Mouse (Mus musculus): Measurements from ENCODE around the gene Smok2a. TPM values are rescaled to one million over a fixed set of nuclear protein-coding genes. Genes with fewer than 3 reads are reported as not detected.
"Not testable (repeated sequence)": the region's sequence is repeated elsewhere in the genome, so short reads cannot be mapped to it uniquely, and the experiment has no call there.

Gene Smok2a
- polyA plus RNA-seq (2015; fragmentation: Nextera tagmentation; extraction: Ambion mirVana), result not detected in 2 replicates

DNA sequence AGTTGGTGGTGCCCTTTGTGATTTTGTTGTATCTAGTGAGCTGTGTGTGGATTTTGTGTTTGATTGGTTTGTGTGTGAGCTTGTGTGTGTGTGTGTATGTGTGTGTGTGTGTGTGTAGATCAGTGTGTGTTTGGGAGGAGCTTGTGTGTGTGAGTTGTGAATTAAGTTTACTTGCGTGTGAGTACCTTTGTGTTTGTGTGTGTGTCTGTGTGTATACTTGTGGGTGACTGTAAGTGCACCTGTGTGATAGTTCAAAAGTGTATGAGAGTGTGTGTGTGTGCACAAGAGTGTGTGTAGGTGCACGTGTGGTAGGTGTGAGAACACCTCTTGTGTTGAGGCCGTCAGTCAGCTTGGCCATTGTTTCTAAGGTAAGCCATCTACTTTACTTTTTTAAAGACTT, at the start of gene Smok2a:
Gene Smok2a, plus strand, starts transcription at position 301 of the 400 bp plus-strand sequence.
- no peak for ATAC-seq (ENCODE audit: low FRiP score, low read depth)
- Histone ChIP-seq H3K4me1 (no peaks in the 10 kb centered on the region), H3K27ac (no peak within 1 kb of the TSS), H3K4me3 (no peak within 1 kb of the TSS), H3K9me3 (peaks cover 85% of the 10 kb centered on the region), H3K9ac (no peak within 1 kb of the TSS), H3K27me3 (no peaks in the 10 kb centered on the region), H3K4me2 (replicated peaks) (no peak within 1 kb of the TSS), H3K36me3 (no peaks in the 10 kb centered on the region)
- WGBS, result 84% methylated on average over 3 of the region's 3 CpGs

DNA sequence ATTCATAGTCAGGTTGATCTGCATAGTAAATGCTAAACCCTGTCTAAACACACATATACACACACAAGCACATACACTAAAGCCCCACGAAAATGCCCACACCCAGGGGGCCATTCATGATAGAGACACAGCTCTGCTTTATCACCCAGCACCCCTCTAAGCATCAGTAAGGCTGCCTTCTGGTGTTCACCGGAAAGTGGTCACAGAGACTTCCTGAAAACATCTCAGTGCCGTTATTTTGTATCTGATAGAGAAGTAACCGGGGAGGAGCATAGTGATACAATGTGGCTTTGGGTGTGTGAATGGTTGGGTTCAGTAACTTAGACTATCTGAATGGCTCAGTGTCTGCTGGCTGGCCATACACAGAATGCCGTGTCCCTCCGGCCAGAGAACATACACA, 47.4 kb upstream of the Smok2a start:
- H3K4me3 ChIP-seq; H3K36me3 ChIP-seq; ATAC-seq (ENCODE audit: low FRiP score, low read depth); H3K4me1 ChIP-seq; H3K27ac ChIP-seq; H3K27me3 ChIP-seq; H3K4me2 ChIP-seq (replicated peaks); H3K9me3 ChIP-seq; H3K9ac ChIP-seq: not testable (repeated sequence)
- 84% methylated on average over 6 of the region's 6 CpGs for WGBS

DNA sequence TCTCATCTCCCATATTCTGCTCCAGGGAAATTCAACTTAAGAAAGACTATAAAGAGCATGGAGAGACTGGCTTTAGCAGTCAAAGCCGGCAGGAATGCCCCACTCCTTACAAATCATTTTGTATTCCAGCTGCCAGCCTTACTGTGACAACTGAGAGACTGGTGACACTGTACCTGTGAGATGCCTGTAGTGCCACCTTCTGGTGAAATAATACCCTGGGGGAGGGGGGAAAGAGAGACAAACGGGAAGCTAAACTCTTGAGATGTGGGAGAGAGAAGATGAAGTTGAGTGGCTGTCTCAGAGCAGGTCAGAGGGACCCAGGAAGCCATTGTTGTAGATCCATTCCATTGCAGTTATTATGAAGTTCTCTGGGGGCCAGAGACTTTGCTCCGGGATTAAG, 47.0 kb upstream of the Smok2a start:
- not testable (repeated sequence) for H3K27ac ChIP-seq; H3K27me3 ChIP-seq; H3K4me3 ChIP-seq; ATAC-seq (ENCODE audit: low FRiP score, low read depth); H3K9ac ChIP-seq; H3K4me1 ChIP-seq; H3K36me3 ChIP-seq; H3K4me2 ChIP-seq (replicated peaks)
- peaks cover 10% of the 10 kb centered on the region for H3K9me3 ChIP-seq
- WGBS, result 52% methylated on average over 2 of the region's 3 CpGs

DNA sequence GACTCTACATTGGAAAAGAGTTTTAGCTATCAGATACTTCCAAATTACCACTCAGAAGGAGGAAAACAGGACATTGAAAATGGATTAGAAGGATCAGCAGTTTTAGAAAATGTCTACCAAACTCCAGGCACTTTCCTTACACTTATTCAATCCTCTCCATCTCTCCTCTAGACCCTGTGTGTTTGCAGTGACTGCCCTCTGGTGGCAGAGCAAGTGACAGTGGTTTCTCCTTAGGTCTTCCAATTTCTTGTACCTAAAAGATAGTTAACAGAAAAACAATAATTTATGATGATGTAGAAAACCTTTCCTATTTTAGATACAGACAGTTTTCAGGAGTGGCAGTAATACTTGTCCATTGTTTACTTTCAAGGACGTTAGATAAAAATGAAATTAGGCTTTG, 45.4 kb upstream of the Smok2a start:
- not testable (repeated sequence) for H3K27ac ChIP-seq; H3K9ac ChIP-seq; H3K36me3 ChIP-seq; ATAC-seq (ENCODE audit: low FRiP score, low read depth); H3K4me3 ChIP-seq; H3K4me1 ChIP-seq; H3K27me3 ChIP-seq; H3K4me2 ChIP-seq (replicated peaks)
- peaks cover 17% of the 10 kb centered on the region for H3K9me3 ChIP-seq
- WGBS, result 44% methylated on average over 1 of the region's 1 CpGs

DNA sequence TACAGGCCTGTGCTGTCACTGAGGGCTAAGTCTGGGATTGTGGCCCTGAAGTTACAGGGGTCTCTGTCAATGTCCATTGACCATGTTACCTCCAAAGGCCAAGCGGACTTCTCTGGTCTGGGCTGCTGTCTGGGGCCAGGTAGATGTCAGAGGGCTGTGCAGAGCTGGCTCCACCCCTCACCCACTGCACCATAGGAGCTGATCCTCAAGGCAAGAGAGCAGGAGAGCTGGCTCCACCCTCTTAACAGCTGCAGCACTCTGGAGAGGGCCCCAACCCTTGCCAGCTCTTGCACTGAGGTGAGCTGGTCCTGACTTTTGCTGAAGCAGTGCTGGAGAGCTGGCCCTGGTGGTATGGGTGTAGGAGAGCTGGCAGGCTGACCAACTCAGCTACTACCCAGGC, 43.2 kb upstream of the Smok2a start:
- 49% methylated on average over 1 of the region's 1 CpGs for WGBS
- H3K4me1 ChIP-seq; H3K9ac ChIP-seq; H3K4me2 ChIP-seq (replicated peaks); H3K27me3 ChIP-seq; H3K4me3 ChIP-seq; H3K36me3 ChIP-seq; H3K27ac ChIP-seq: not testable (repeated sequence)
- H3K9me3 ChIP-seq, result peaks cover 31% of the 10 kb centered on the region
- ATAC-seq (ENCODE audit: low FRiP score, low read depth), result peak; percentile 34; the same call in 1 of the 2 replicates

DNA sequence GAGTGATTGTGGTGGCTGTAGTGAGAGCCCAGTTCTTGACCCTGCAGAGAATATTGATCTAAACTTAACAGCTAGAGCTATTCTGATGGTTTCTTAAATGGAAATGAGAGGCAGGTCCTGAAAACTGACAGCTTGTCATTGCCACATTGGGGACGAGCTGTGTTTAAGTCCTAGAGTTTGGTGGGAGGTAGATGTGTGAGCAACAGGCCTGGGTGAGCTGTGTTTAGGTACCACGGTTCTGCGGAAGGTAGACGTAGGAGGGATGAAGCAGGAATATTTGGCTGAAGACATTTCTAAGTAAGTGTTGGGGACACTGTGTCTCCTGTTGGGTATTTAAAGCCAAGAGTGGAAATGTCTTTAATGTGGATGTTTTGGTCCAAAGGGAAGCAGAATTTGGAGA, 42.0 kb upstream of the Smok2a start:
- 85% methylated on average over 4 of the region's 4 CpGs for WGBS

DNA sequence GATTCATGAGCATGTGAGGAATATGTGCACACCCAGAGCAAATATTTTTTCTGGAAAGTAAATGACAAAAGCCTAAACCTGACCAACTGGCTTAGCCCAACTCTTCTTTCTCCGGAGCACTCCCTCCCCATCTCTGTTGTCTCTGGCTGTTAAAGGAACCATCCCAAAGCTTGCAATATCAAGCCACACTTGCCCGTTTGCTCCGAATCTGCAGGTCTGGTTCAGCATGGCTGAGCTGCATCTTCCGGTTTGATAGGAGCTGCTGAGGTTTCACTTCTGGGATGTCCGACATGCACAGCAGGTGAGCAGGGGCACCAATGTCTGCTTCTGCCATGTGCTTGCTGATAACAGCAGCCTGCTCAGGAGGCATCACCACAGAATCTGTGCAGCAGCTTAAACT, 40.5 kb upstream of the Smok2a start:
- not testable (repeated sequence) for H3K27ac ChIP-seq, H3K4me1 ChIP-seq
- WGBS, result 90% methylated on average over 5 of the region's 5 CpGs

More for the DNA sequence above, 42.0 kb upstream of the Smok2a start:
- H3K9me3 ChIP-seq, result peaks cover 33% of the 10 kb centered on the region
- not testable (repeated sequence) for H3K4me1 ChIP-seq; ATAC-seq (ENCODE audit: low FRiP score, low read depth); H3K27ac ChIP-seq; H3K27me3 ChIP-seq; H3K36me3 ChIP-seq; H3K9ac ChIP-seq; H3K4me3 ChIP-seq; H3K4me2 ChIP-seq (replicated peaks)

DNA sequence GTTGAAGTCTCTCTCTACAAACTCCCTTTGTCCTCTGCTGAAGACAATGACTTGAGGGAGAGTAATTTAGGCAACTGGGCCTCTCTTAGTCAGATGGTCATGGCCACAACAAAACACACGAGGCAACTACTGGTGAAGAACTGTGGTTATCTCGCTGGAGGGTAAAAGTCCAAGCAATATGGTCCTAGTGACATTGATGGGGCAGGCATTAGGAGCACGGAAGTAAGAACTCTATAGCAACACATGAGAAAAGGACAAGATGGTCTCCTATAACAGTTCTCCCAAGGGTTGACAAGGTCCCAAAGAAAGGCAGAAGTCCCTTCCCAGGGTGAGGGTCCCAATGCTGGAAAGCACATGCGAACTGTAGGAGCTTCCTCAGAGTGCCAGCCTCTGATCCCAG, 38.3 kb upstream of the Smok2a start:
- not testable (repeated sequence) for H3K4me3 ChIP-seq; ATAC-seq (ENCODE audit: low FRiP score, low read depth); H3K27ac ChIP-seq; H3K36me3 ChIP-seq; H3K27me3 ChIP-seq; H3K4me1 ChIP-seq; H3K9ac ChIP-seq; H3K4me2 ChIP-seq (replicated peaks)
- 81% methylated on average over 3 of the region's 4 CpGs for WGBS
- peaks cover 59% of the 10 kb centered on the region for H3K9me3 ChIP-seq

More for the DNA sequence above, 40.5 kb upstream of the Smok2a start:
- ATAC-seq (ENCODE audit: low FRiP score, low read depth); H3K4me2 ChIP-seq (replicated peaks); H3K27me3 ChIP-seq; H3K4me3 ChIP-seq; H3K9ac ChIP-seq; H3K36me3 ChIP-seq: not testable (repeated sequence)
- peaks cover 42% of the 10 kb centered on the region for H3K9me3 ChIP-seq

DNA sequence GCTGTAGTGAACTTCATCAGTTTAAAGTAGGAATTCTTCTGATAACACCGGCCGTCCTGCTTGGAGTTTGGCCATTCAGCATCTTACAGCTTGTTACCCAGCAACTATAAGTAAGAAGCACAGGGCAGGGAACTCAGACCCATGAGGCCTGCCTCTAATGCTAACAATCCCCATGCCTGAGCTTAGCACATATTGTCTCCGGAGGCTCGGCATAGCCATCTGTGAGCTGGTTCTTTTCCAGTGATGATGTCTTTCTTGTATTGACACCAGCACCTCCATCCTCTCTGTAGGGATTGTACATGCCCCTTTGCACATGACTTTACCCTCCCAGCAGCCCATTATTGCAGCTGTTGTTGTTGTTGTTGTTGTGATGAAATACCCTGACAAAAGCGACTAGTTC, 36.5 kb upstream of the Smok2a start:
- H3K9me3 ChIP-seq, result peaks cover 55% of the 10 kb centered on the region
- H3K9ac ChIP-seq; H3K4me1 ChIP-seq; H3K36me3 ChIP-seq; H3K4me3 ChIP-seq; H3K27ac ChIP-seq; ATAC-seq (ENCODE audit: low FRiP score, low read depth); H3K4me2 ChIP-seq (replicated peaks); H3K27me3 ChIP-seq: not testable (repeated sequence)
- 87% methylated on average over 5 of the region's 5 CpGs for WGBS

DNA sequence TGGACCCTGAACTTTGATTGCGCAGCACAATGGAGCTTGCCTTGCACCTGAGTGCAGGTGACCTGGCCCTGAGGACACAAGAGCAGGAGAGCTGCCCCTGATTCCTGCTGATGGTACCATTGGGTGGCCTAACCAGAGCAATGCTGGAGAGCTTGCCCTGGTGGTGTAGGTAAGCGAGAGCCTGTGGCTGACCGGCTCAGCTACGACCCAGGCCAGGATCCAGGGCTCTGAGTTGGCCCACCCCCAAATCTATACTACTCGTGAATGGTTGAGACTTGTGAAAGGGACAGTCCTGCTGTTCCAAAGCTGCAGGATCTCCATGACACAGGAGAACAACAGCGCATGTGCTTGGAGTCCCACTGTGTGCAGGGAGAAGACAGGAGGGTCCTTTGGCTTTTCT, 34.4 kb upstream of the Smok2a start:
- not testable (repeated sequence) for H3K4me3 ChIP-seq; H3K4me2 ChIP-seq (replicated peaks); H3K36me3 ChIP-seq; H3K27me3 ChIP-seq; H3K9ac ChIP-seq; H3K4me1 ChIP-seq; H3K27ac ChIP-seq; ATAC-seq (ENCODE audit: low FRiP score, low read depth)
- peaks cover 50% of the 10 kb centered on the region for H3K9me3 ChIP-seq
- WGBS, result 83% methylated on average over 6 of the region's 6 CpGs

DNA sequence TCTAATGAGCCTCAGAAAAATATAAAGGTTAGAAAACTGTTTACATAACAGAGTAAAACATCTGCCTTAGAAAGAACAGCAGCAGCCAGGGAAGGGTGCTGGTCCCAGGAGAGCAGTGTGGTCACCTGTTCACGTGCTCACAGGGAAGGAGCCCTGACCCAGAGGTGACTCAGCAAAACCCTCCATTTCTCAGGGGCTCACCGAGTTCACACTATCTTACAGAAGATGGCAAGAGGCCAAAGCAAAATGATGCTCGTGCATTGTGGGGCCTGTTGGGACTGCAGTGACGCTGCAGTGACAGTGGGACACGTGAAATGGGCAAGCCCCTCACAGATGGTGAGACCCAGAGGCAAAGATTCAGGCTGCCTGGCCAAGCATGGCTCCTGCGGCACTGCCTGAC, 33.4 kb upstream of the Smok2a start:
- H3K4me1 ChIP-seq; H3K36me3 ChIP-seq; H3K27me3 ChIP-seq; H3K27ac ChIP-seq; H3K4me3 ChIP-seq; H3K4me2 ChIP-seq (replicated peaks); H3K9ac ChIP-seq; ATAC-seq (ENCODE audit: low FRiP score, low read depth): not testable (repeated sequence)
- 71% methylated on average over 6 of the region's 6 CpGs for WGBS
- peaks cover 54% of the 10 kb centered on the region for H3K9me3 ChIP-seq

DNA sequence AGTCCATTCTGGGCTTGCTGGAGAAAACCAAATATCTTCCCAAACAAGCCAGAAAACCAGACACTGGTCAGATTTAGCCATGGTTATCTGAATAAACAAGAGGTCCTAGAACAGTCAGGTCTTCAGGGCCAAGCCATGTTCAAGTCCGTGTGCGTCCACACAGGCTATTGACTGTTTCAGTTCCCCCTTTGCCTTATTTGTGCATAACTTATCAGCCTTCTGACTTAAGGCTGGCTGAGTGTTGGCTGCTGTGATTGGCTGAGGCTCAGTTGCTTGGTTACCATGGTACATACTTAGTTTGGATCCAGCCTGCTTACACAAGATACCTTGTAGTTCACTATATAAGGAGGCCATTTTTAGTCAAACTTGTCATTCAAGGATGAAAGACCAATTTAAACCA, 32.1 kb upstream of the Smok2a start:
- not testable (repeated sequence) for H3K27ac ChIP-seq; H3K4me1 ChIP-seq; H3K36me3 ChIP-seq; ATAC-seq (ENCODE audit: low FRiP score, low read depth); H3K9ac ChIP-seq; H3K27me3 ChIP-seq; H3K4me3 ChIP-seq; H3K4me2 ChIP-seq (replicated peaks)
- H3K9me3 ChIP-seq, result peaks cover 60% of the 10 kb centered on the region
- WGBS, result 83% methylated on average over 2 of the region's 2 CpGs

DNA sequence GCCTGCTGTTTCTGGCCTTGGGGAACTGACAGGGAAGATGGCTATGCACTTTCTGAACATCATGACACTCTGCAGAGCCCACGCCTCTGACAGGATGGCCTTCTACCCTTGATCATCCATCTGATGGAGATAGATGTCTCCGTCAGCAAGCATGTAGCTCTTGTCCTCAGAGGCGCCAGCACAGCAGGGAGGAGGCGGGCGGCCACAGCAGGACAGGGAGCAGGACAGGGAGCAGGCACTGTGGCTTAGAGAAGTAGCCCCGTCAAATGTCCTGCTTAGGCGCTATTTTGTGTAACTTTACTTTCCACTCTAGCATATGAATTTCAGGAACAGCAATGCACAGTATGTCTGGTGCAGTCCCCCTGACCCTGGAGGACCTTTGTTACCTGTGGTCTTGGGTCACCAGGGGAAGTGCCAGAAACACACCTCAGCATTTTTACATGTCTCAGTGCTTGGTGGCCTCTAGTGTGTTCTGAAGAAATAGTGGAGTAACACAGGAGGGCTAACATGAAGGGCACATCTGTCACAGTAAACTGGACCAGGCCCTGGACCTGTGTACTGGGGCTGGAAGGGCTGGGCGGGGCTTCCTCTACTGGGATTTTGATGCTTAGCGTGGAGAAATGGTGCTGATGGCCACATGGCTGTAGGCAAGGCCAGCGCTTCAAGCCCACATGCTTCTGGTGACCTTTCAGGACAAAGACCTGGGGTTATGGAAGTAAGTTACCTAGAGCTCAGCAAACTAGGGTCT, 30.0 kb upstream of the Smok2a start:
- H3K4me1 ChIP-seq; H3K4me3 ChIP-seq; H3K4me2 ChIP-seq (replicated peaks); H3K36me3 ChIP-seq; ATAC-seq (ENCODE audit: low FRiP score, low read depth); H3K9ac ChIP-seq; H3K27ac ChIP-seq; H3K27me3 ChIP-seq: not testable (repeated sequence)
- H3K9me3 ChIP-seq, result peaks cover 62% of the 10 kb centered on the region
- 83% methylated on average over 10 of the region's 10 CpGs for WGBS
